Mouse (Mus musculus) Muller cell, postnatal 12 days (primary cell): ENCODE data around the gene Snhg11.

Experiments
- DNase-seq: peaks from one replicate; pipeline ENCODE4 v3.0.0-alpha.2; 2015; ENCODE audit errors: inconsistent ontology term

Gene Snhg11

GRCm38 (mm10) chr2:158375443-158376122, at the start of gene Snhg11:
Snhg11 (plus strand) TSS chr2:158375638.
- DNase-seq, result no peak

- DNase-seq, result no peak
These were observed 41.1 kb upstream of the Snhg11 start for GRCm38 (mm10) chr2:158334356-158334755.

GRCm38 (mm10) chr2:158337698-158338097, 37.7 kb upstream of the Snhg11 start:
- no peak for DNase-seq

GRCm38 (mm10) chr2:158339948-158340564, 35.4 kb upstream of the Snhg11 start:
- DNase-seq, result peak; percentile 41

- no peak for DNase-seq
These were observed 34.1 kb upstream of the Snhg11 start for GRCm38 (mm10) chr2:158341324-158341723.

- DNase-seq, result peak; percentile 60
These were observed 31.9 kb upstream of the Snhg11 start for GRCm38 (mm10) chr2:158343495-158343894.

- no peak for DNase-seq
These were observed 29.0 kb upstream of the Snhg11 start for GRCm38 (mm10) chr2:158346467-158346866.

GRCm38 (mm10) chr2:158347868-158348267, 27.6 kb upstream of the Snhg11 start:
- peak; percentile 62 for DNase-seq

GRCm38 (mm10) chr2:158352801-158353520, 22.5 kb upstream of the Snhg11 start:
- no peak for DNase-seq

GRCm38 (mm10) chr2:158354348-158355114, 20.9 kb upstream of the Snhg11 start:
- DNase-seq, result no peak

GRCm38 (mm10) chr2:158355238-158355637, 20.2 kb upstream of the Snhg11 start:
- DNase-seq, result no peak

- DNase-seq, result no peak
These were observed 19.3 kb upstream of the Snhg11 start for GRCm38 (mm10) chr2:158356121-158356520.

- no peak for DNase-seq
These were observed 15.4 kb upstream of the Snhg11 start for GRCm38 (mm10) chr2:158359757-158360620.

GRCm38 (mm10) chr2:158360873-158361677, 14.4 kb upstream of the Snhg11 start:
- DNase-seq, result peak; percentile 94

- DNase-seq, result no peak
These were observed 13.6 kb upstream of the Snhg11 start for GRCm38 (mm10) chr2:158361678-158362320.

GRCm38 (mm10) chr2:158364175-158364574, 11.3 kb upstream of the Snhg11 start:
- no peak for DNase-seq

- DNase-seq, result no peak
These were observed 10.2 kb upstream of the Snhg11 start for GRCm38 (mm10) chr2:158365099-158365850.

GRCm38 (mm10) chr2:158367654-158368053, 7.8 kb upstream of the Snhg11 start:
- DNase-seq, result no peak

- DNase-seq, result no peak
These were observed 7.1 kb upstream of the Snhg11 start for GRCm38 (mm10) chr2:158368313-158368712.
